Mouse (Mus musculus): Measurements from ENCODE around the gene Ipo9. TPM values are rescaled to one million over a fixed set of nuclear protein-coding genes. Genes with fewer than 3 reads are reported as not detected.

Gene Ipo9
- total and polyA plus RNA-seq, 2 experiments from 2014 or later: 76.6 to 95.0 TPM

DNA sequence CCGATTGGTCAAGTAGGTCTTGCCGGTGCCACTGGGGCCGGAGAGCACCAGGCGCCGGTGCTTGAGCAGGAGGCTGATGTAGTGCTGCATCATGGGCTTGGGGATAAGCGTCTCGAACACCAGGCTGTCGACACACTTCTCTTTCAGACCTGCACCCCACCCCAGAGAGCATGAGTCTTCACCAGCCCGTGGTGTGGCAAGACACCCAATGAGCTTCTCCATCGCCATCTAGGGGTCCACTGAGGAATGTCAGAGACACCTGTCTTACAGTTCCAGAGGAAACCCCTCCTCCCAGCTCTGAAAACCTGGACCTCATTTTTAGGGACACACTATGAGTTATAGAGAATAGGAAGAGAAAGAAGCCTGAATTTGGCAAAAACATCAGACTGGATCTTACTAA lies 22.0 kb upstream of the Ipo9 start:
- DNase-seq (no peak), ATAC-seq (peak; percentile 75)
- peaks cover 87% of the 10 kb centered on the region for H3K36me3 ChIP-seq (ENCODE audit: insufficient read depth)
- no peaks in the 10 kb centered on the region for H3K9me3 ChIP-seq (ENCODE audit: low read length)
- H3K4me2 ChIP-seq (ENCODE audit: low read depth): no peak overlapping the region
- H3K27ac ChIP-seq (ENCODE audit: low read depth, low read length): no peak overlapping the region
- no peak overlapping the region for H3K9ac ChIP-seq
- H3K27me3 ChIP-seq (ENCODE audit: insufficient read depth, low read length): no peaks in the 10 kb centered on the region
- TF ChIP-seq CTCF (IDR thresholded peaks at IDR 0.05; ENCODE audit: low read depth): peak; percentile 64
- H3K4me1 ChIP-seq (ENCODE audit: insufficient read depth): no peaks in the 10 kb centered on the region
- no peak overlapping the region for H3K4me3 ChIP-seq (ENCODE audit: low read depth, low read length)
- 77% methylated on average over 10 of the region's 10 CpGs for WGBS

DNA sequence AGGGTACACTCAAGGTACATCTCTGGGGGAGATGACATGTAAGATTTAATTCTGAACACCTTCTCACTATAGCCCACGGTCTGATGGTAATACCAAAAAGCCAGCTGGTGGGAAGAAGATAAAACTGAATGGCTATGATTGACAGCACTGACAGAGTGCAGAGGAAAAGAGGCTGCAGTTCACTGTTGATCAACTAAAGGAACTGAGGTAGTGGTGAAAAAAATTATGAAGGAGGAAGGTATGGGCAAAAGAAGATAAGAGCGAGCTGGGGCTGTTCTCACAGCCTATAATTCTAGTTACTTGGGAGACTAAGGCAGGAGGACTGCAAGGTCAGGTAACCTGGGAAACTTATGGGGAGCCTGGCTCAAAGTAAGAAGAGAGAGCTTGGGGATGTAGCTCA lies 21.1 kb upstream of the Ipo9 start:
- ATAC-seq (no peak), DNase-seq (no peak)
- Histone ChIP-seq H3K4me3 (ENCODE audit: low read depth, low read length) (no peak overlapping the region), H3K4me1 (ENCODE audit: insufficient read depth) (no peaks in the 10 kb centered on the region), H3K36me3 (ENCODE audit: insufficient read depth) (peaks cover 79% of the 10 kb centered on the region), H3K4me2 (ENCODE audit: low read depth) (no peak overlapping the region), H3K9me3 (ENCODE audit: low read length) (no peaks in the 10 kb centered on the region), H3K27ac (ENCODE audit: low read depth, low read length) (no peak overlapping the region), H3K27me3 (ENCODE audit: insufficient read depth, low read length) (no peaks in the 10 kb centered on the region), H3K9ac (no peak overlapping the region)
- 95% methylated on average over 2 of the region's 2 CpGs for WGBS
- TF ChIP-seq CTCF (IDR thresholded peaks at IDR 0.05; ENCODE audit: low read depth): no peak

DNA sequence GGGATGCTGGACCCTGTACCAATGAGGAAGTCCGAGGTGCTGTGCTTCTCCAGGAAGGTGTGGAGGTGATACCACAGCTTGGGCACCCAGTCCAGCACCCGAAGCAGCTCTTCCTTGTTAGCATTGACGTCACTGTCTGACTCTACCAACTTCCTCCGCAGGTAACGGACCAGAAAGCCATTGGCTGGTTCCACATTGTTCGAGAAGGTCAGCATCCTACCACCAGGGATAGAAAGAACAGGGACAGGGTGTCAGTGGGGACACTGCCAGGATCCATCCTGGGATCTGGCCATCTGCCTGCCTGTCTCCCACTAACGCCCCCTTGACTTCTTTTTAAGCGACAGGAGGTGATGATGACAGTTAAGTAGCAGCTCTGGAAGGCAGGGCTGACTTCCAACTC lies 19.6 kb upstream of the Ipo9 start:
- H3K4me2 ChIP-seq (ENCODE audit: low read depth): no peak overlapping the region
- no peak overlapping the region for H3K4me3 ChIP-seq (ENCODE audit: low read depth, low read length)
- no peaks in the 10 kb centered on the region for H3K27me3 ChIP-seq (ENCODE audit: insufficient read depth, low read length)
- H3K9me3 ChIP-seq (ENCODE audit: low read length): no peaks in the 10 kb centered on the region
- 91% methylated on average over 8 of the region's 8 CpGs for WGBS
- no peak for DNase-seq
- H3K27ac ChIP-seq (ENCODE audit: low read depth, low read length): no peak overlapping the region
- no peak overlapping the region for H3K9ac ChIP-seq
- ATAC-seq: no peak
- peaks cover 69% of the 10 kb centered on the region for H3K36me3 ChIP-seq (ENCODE audit: insufficient read depth)
- H3K4me1 ChIP-seq (ENCODE audit: insufficient read depth): no peaks in the 10 kb centered on the region
- TF ChIP-seq CTCF (IDR thresholded peaks at IDR 0.05; ENCODE audit: low read depth): no peak

DNA sequence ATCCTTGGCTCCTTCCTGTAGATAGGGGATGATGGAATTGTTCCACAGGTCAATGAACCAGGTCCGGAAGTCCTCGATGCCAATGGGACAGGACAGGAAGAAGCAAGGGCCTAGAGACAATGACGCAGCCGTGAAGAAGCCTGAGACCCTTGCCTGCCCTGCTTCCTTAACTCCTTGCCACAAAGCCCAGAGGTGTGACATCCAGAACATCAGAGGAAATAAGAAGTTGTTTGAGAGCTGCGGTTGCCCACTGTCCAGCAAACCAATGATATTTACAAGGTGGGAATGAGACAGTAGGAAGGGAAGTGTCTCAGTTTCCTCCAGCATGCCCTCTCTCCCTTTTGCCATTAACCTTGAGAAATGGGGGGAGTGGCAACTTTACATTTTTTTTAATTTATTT lies 18.6 kb upstream of the Ipo9 start:
- Histone ChIP-seq H3K9ac (no peak overlapping the region), H3K4me1 (ENCODE audit: insufficient read depth) (no peaks in the 10 kb centered on the region), H3K4me3 (ENCODE audit: low read depth, low read length) (no peak overlapping the region), H3K27me3 (ENCODE audit: insufficient read depth, low read length) (no peaks in the 10 kb centered on the region), H3K4me2 (ENCODE audit: low read depth) (no peak overlapping the region), H3K9me3 (ENCODE audit: low read length) (no peaks in the 10 kb centered on the region), H3K27ac (ENCODE audit: low read depth, low read length) (no peak overlapping the region), H3K36me3 (ENCODE audit: insufficient read depth) (peaks cover 69% of the 10 kb centered on the region)
- DNase-seq: no peak
- ATAC-seq: no peak
- WGBS: 97% methylated on average over 5 of the region's 5 CpGs
- TF ChIP-seq CTCF (IDR thresholded peaks at IDR 0.05; ENCODE audit: low read depth): no peak

DNA sequence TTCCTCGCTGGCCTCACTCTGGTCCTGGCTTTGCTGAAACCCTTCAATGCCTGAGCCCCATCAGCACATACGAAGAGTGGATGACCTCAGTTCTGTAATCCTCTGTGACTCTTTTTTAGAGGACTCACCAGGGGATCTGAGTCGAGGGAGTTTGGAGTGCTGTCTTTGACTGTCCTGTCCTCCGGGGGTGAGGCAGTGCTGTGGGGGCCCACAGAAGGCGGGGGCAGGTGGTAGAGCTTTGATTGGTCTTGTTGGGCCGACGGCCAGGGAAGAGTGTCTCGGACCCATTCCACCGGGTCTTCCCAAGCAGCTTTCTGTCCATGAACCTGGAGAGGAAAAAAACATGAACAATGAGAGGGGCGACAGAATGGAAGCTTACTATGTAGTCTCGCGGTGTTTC lies 13.2 kb upstream of the Ipo9 start:
- no peak overlapping the region for H3K9ac ChIP-seq
- H3K4me2 ChIP-seq (ENCODE audit: low read depth): no peak overlapping the region
- TF ChIP-seq CTCF (IDR thresholded peaks at IDR 0.05; ENCODE audit: low read depth): no peak
- peaks cover 66% of the 10 kb centered on the region for H3K36me3 ChIP-seq (ENCODE audit: insufficient read depth)
- H3K4me1 ChIP-seq (ENCODE audit: insufficient read depth): no peaks in the 10 kb centered on the region
- no peak overlapping the region for H3K27ac ChIP-seq (ENCODE audit: low read depth, low read length)
- no peaks in the 10 kb centered on the region for H3K9me3 ChIP-seq (ENCODE audit: low read length)
- H3K27me3 ChIP-seq (ENCODE audit: insufficient read depth, low read length): no peaks in the 10 kb centered on the region
- ATAC-seq (no peak), DNase-seq (no peak)
- no peak overlapping the region for H3K4me3 ChIP-seq (ENCODE audit: low read depth, low read length)
- WGBS: 91% methylated on average over 12 of the region's 12 CpGs

DNA sequence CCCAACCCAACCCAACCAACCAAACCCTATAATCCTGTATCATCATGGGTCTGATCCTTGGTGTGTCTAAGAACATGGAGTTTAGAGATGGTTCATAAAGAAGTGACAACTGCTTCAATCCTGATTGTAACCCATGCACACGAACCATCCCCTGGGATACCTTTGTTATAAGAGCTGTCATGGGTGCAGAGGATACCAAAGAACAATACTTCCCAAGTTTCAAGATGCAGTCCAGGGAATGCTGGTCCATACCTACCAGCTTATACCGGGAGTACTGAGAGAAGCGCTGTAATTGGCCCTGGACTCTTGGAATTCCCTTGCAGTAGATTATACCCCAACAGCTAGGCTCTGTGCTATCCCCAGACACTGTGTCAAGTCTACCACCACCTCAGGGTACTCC lies 11.6 kb upstream of the Ipo9 start:
- Histone ChIP-seq H3K9ac (no peak overlapping the region), H3K27ac (ENCODE audit: low read depth, low read length) (no peak overlapping the region), H3K4me3 (ENCODE audit: low read depth, low read length) (no peak overlapping the region), H3K4me2 (ENCODE audit: low read depth) (no peak overlapping the region), H3K4me1 (ENCODE audit: insufficient read depth) (no peaks in the 10 kb centered on the region), H3K27me3 (ENCODE audit: insufficient read depth, low read length) (no peaks in the 10 kb centered on the region), H3K9me3 (ENCODE audit: low read length) (no peaks in the 10 kb centered on the region), H3K36me3 (ENCODE audit: insufficient read depth) (peaks cover 66% of the 10 kb centered on the region)
- DNase-seq (no peak), ATAC-seq (no peak)
- TF ChIP-seq CTCF (IDR thresholded peaks at IDR 0.05; ENCODE audit: low read depth): no peak
- 93% methylated on average over 3 of the region's 3 CpGs for WGBS

DNA sequence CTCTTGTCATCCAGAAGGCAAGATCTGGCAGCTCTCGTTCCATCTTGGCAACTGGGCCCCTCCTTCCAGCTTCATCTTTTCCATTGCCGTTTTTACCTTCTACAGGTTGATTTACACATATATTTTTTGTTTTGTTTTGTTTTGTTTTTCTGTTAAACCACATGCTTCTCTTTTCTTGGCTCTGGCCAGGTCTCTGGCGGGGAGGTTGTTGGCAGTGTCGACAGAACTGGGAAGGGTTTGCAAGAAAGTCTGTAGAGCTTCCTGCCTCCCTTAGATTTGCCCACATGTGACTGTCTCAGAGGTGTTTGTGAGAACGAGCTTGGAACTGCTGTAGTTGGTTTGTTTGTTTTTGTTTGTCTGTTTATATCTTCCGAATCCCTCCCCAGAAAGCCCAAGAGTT lies 10.7 kb upstream of the Ipo9 start:
- Histone ChIP-seq H3K27ac (ENCODE audit: low read depth, low read length) (no peak overlapping the region), H3K4me2 (ENCODE audit: low read depth) (no peak overlapping the region), H3K4me1 (ENCODE audit: insufficient read depth) (no peaks in the 10 kb centered on the region), H3K9me3 (ENCODE audit: low read length) (no peaks in the 10 kb centered on the region), H3K36me3 (ENCODE audit: insufficient read depth) (peaks cover 66% of the 10 kb centered on the region), H3K9ac (no peak overlapping the region), H3K4me3 (ENCODE audit: low read depth, low read length) (no peak overlapping the region), H3K27me3 (ENCODE audit: insufficient read depth, low read length) (no peaks in the 10 kb centered on the region)
- DNase-seq (no peak), ATAC-seq (no peak)
- 79% methylated on average over 6 of the region's 6 CpGs for WGBS
- no peak for TF ChIP-seq CTCF (IDR thresholded peaks at IDR 0.05; ENCODE audit: low read depth)

DNA sequence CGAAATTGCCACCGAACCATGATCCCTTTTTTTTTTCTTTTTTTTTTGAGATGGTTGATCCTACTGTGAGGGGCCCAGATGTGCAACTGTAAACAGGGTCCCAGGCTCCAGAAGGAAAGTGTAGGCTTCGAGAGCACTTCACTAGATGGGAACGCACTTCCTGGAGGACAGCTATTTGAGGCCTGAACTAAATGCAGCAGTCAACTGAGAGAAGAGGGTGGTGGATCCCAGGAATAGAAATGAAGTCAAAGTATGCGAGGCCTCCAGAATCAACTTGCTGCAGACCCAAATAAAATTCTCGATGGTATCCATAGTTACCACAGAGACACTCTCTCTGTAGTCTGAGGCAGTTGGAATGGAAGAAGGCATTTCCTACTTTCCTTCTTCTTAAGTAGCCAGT lies 8.5 kb upstream of the Ipo9 start:
- DNase-seq (no peak), ATAC-seq (no peak)
- Histone ChIP-seq H3K4me2 (ENCODE audit: low read depth) (no peak overlapping the region), H3K27me3 (ENCODE audit: insufficient read depth, low read length) (no peaks in the 10 kb centered on the region), H3K27ac (ENCODE audit: low read depth, low read length) (no peak overlapping the region), H3K9me3 (ENCODE audit: low read length) (no peaks in the 10 kb centered on the region), H3K36me3 (ENCODE audit: insufficient read depth) (peaks cover 54% of the 10 kb centered on the region), H3K4me1 (ENCODE audit: insufficient read depth) (no peaks in the 10 kb centered on the region), H3K9ac (no peak overlapping the region), H3K4me3 (ENCODE audit: low read depth, low read length) (no peak overlapping the region)
- TF ChIP-seq CTCF (IDR thresholded peaks at IDR 0.05; ENCODE audit: low read depth): no peak
- 93% methylated on average over 6 of the region's 6 CpGs for WGBS

Measured in forebrain, postnatal 0 days (tissue).